14 mouse cellular contexts compared by ENCODE assay signal in genomic region chr2:38359811-38360210, GRCm38 (mm10). TPM values are rescaled to one million over a fixed set of nuclear protein-coding genes. Genes with fewer than 3 reads are reported as not detected.
DNase-seq lines count a peak whose midpoint lies in the region; ATAC-seq lines count a peak whose summit lies in the region.
"Had no signal": no experiment of that assay in that cellular context is flagged by ENCODE, and none has a peak within 500 bp of the region (broad histone marks: within the 10 kb centered on the region; RNA-seq: fewer than 3 reads in every experiment).

No protein-coding gene starts in this region.

- H3K27ac ChIP-seq in hindbrain, embryonic 14.5 days, result no peak overlapping the region
- no peak overlapping the region for H3K27ac ChIP-seq in hindbrain, embryonic 16.5 days (ENCODE audit: low read depth, low read length)
- no peak overlapping the region for H3K27ac ChIP-seq in midbrain, embryonic 10.5 days (replicated peaks)
- no peak overlapping the region for H3K27ac ChIP-seq in midbrain, embryonic 11.5 days (ENCODE audit: low read depth, low read length)
- H3K27ac ChIP-seq in forebrain, embryonic 16.5 days (ENCODE audit: low read length), result peak overlapping the region; percentile 36; the same call in 1 of the 2 replicates
- H3K27ac ChIP-seq: liver, embryonic 13.5 days; neural tube, embryonic 13.5 days had no signal

- H3K9ac ChIP-seq in hindbrain, embryonic 14.5 days, result no peak overlapping the region
- no peak overlapping the region for H3K9ac ChIP-seq in hindbrain, embryonic 16.5 days (ENCODE audit: low read depth, low read length)
- no peak overlapping the region for H3K9ac ChIP-seq in midbrain, embryonic 11.5 days (ENCODE audit: low read length)
- H3K9ac ChIP-seq in forebrain, embryonic 16.5 days (replicated peaks; ENCODE audit: low read depth, low read length), result no peak overlapping the region
- H3K9ac ChIP-seq: liver, embryonic 13.5 days; neural tube, embryonic 13.5 days had no signal

- no peaks in the 10 kb centered on the region for H3K9me3 ChIP-seq in hindbrain, embryonic 14.5 days (ENCODE audit: control insufficient read depth, low read length)
- H3K9me3 ChIP-seq in hindbrain, embryonic 16.5 days (ENCODE audit: control insufficient read depth, low read length), result no peaks in the 10 kb centered on the region
- H3K9me3 ChIP-seq in midbrain, embryonic 10.5 days (replicated peaks), result no peaks in the 10 kb centered on the region
- no peaks in the 10 kb centered on the region for H3K9me3 ChIP-seq in midbrain, embryonic 11.5 days (ENCODE audit: control insufficient read depth, low read length)
- no peaks in the 10 kb centered on the region for H3K9me3 ChIP-seq in forebrain, embryonic 16.5 days (ENCODE audit: control insufficient read depth, low read length)
- H3K9me3 ChIP-seq: liver, embryonic 13.5 days; neural tube, embryonic 13.5 days had no signal

- DNase-seq in hindbrain, embryonic 14.5 days (ENCODE audit: low spot score), result no peak
- DNase-seq in midbrain, embryonic 10.5 days (ENCODE audit: low spot score), result peak; percentile 41
- no peak for DNase-seq in midbrain, embryonic 11.5 days (ENCODE audit: low spot score, missing footprints)
- DNase-seq in spleen, postnatal 36 days (ENCODE audit: low spot score in 2 of 2), result no peak
- no peak for DNase-seq in adrenal gland, adult 8-10 months
- no peak for DNase-seq in thymus, postnatal 14 days
- DNase-seq: cerebellum, adult 18-20 months; liver, embryonic 13.5 days; right cerebral cortex, adult 18-20 months had no signal

- no peaks in the 10 kb centered on the region for H3K36me3 ChIP-seq in hindbrain, embryonic 14.5 days (replicated peaks; ENCODE audit: control insufficient read depth, insufficient read depth)
- H3K36me3 ChIP-seq in hindbrain, embryonic 16.5 days (ENCODE audit: control insufficient read depth, insufficient read depth, low read length), result no peaks in the 10 kb centered on the region
- peaks cover 7% of the 10 kb centered on the region; the same call in 1 of the 2 replicates for H3K36me3 ChIP-seq in midbrain, embryonic 10.5 days
- H3K36me3 ChIP-seq in midbrain, embryonic 11.5 days (ENCODE audit: control insufficient read depth, insufficient read depth, low read length), result 0 out of 2 replicates have a peak, but pooled peaks cover 2% of the 10 kb centered on the region
- H3K36me3 ChIP-seq in forebrain, embryonic 16.5 days (ENCODE audit: control insufficient read depth, insufficient read depth), result no peaks in the 10 kb centered on the region
- H3K36me3 ChIP-seq: liver, embryonic 13.5 days; neural tube, embryonic 13.5 days had no signal

- no peak for ATAC-seq in hindbrain, embryonic 14.5 days (ENCODE audit: low FRiP score)
- no peak for ATAC-seq in hindbrain, embryonic 16.5 days
- ATAC-seq in midbrain, embryonic 11.5 days (ENCODE audit: low FRiP score), result no peak
- no peak for ATAC-seq in forebrain, embryonic 16.5 days
- ATAC-seq: inflammation-experienced regulatory T-cells, adult 6 months had no signal

- peak overlapping the region; percentile 34 for H3K4me2 ChIP-seq in hindbrain, embryonic 14.5 days (replicated peaks)
- H3K4me2 ChIP-seq in hindbrain, embryonic 16.5 days (ENCODE audit: low read length), result no peak overlapping the region
- no peak overlapping the region for H3K4me2 ChIP-seq in midbrain, embryonic 11.5 days
- peak overlapping the region; percentile 94 for H3K4me2 ChIP-seq in forebrain, embryonic 16.5 days (ENCODE audit: low read length)
- H3K4me2 ChIP-seq: liver, embryonic 13.5 days; neural tube, embryonic 13.5 days had no signal

- 5% methylated on average over 13 of the region's 13 CpGs for WGBS in hindbrain, embryonic 14.5 days
- 5% methylated on average over 13 of the region's 13 CpGs for WGBS in hindbrain, embryonic 16.5 days
- 6% methylated on average over 13 of the region's 13 CpGs for WGBS in midbrain, embryonic 10.5 days
- WGBS in midbrain, embryonic 11.5 days, result 4% methylated on average over 13 of the region's 13 CpGs
- WGBS in forebrain, embryonic 16.5 days, result 20% methylated on average over 13 of the region's 13 CpGs

- no peaks in the 10 kb centered on the region for H3K4me1 ChIP-seq in hindbrain, embryonic 14.5 days (replicated peaks; ENCODE audit: control insufficient read depth, insufficient read depth, low read length)
- no peaks in the 10 kb centered on the region; the same call in 1 of the 2 replicates for H3K4me1 ChIP-seq in hindbrain, embryonic 16.5 days (ENCODE audit: control insufficient read depth, insufficient read depth, low read depth, low read length)
- peaks cover 33% of the 10 kb centered on the region for H3K4me1 ChIP-seq in midbrain, embryonic 10.5 days
- H3K4me1 ChIP-seq in midbrain, embryonic 11.5 days (ENCODE audit: control insufficient read depth, insufficient read depth, low read length), result peaks cover 9% of the 10 kb centered on the region
- peaks cover 55% of the 10 kb centered on the region for H3K4me1 ChIP-seq in forebrain, embryonic 16.5 days (replicated peaks; ENCODE audit: control insufficient read depth, insufficient read depth, low read length)

- no peak overlapping the region for H3K4me3 ChIP-seq in hindbrain, embryonic 14.5 days (replicated peaks; ENCODE audit: low read length)
- no peak overlapping the region for H3K4me3 ChIP-seq in hindbrain, embryonic 16.5 days (ENCODE audit: low read length)
- H3K4me3 ChIP-seq in midbrain, embryonic 10.5 days, result no peak overlapping the region
- H3K4me3 ChIP-seq in midbrain, embryonic 11.5 days (ENCODE audit: low read depth, low read length), result no peak overlapping the region
- no peak overlapping the region for H3K4me3 ChIP-seq in forebrain, embryonic 16.5 days (replicated peaks; ENCODE audit: low read length)
- H3K4me3 ChIP-seq: liver, embryonic 13.5 days; neural tube, embryonic 13.5 days had no signal

- H3K27me3 ChIP-seq in hindbrain, embryonic 14.5 days (ENCODE audit: control insufficient read depth, insufficient read depth, low read length), result peaks cover 95% of the 10 kb centered on the region
- peaks cover 61% of the 10 kb centered on the region for H3K27me3 ChIP-seq in hindbrain, embryonic 16.5 days (replicated peaks; ENCODE audit: control insufficient read depth, insufficient read depth, low read length)
- H3K27me3 ChIP-seq in midbrain, embryonic 10.5 days (ENCODE audit: low read depth, poor library complexity, severe bottlenecking), result peaks cover 100% of the 10 kb centered on the region
- H3K27me3 ChIP-seq in midbrain, embryonic 11.5 days (ENCODE audit: control insufficient read depth, insufficient read depth, low read length), result peaks cover 95% of the 10 kb centered on the region
- H3K27me3 ChIP-seq in forebrain, embryonic 16.5 days (replicated peaks; ENCODE audit: control insufficient read depth, insufficient read depth, low read length), result no peaks in the 10 kb centered on the region

RNA-seq across cellular contexts. Expression of gene Lhx2, which starts 20.7 kb away (rescaled TPM):
- polyA plus RNA-seq in hindbrain, embryonic 14.5 days (2014; fragmentation: Nextera tagmentation; extraction: Ambion mirVana), result 13.2 and 18.7 TPM in 2 replicates
- 6.8 and 9.2 TPM in 2 replicates for polyA plus RNA-seq in hindbrain, embryonic 16.5 days (2015; fragmentation: Nextera tagmentation; extraction: Ambion mirVana)
- polyA plus RNA-seq in midbrain, embryonic 10.5 days (2016; fragmentation: Nextera tagmentation; extraction: Ambion mirVana), result 23.3 and 29.0 TPM in 2 replicates
- 55.5 and 61.5 TPM in 2 replicates for polyA plus RNA-seq in midbrain, embryonic 11.5 days (2014; fragmentation: Nextera tagmentation; extraction: Ambion mirVana)
- polyA plus RNA-seq in forebrain, embryonic 16.5 days (2015; fragmentation: Nextera tagmentation; extraction: Ambion mirVana), result 69.7 and 90.4 TPM in 2 replicates
- not detected for total RNA-seq in adrenal gland, adult 8-10 months (2022)
- polyA plus RNA-seq: heart, embryonic 16.5 days had no signal

Comparison
In these comparisons a context has a peak if more than half of its experiments do, and no peak if none do; other contexts are left out.
1. H3K4me2 ChIP-seq: peak in hindbrain, embryonic 14.5 days (single experiment) and forebrain, embryonic 16.5 days (single experiment); none in hindbrain, embryonic 16.5 days (single experiment) and midbrain, embryonic 11.5 days (single experiment).